Mouse (Mus musculus): ENCODE data around the gene Fbxo6. TPM values are rescaled to one million over a fixed set of nuclear protein-coding genes. Genes with fewer than 3 reads are reported as not detected.
A peak's percentile ranks its signal among the peaks of the same experiment; 100 is the strongest.
"Not testable (repeated sequence)": the region's sequence is repeated elsewhere in the genome, so short reads cannot be mapped to it uniquely, and the experiment has no call there.

Fbxo6 gene
- polyA plus RNA-seq, 1 experiment from 2014 or later = 18.1 TPM

DNA sequence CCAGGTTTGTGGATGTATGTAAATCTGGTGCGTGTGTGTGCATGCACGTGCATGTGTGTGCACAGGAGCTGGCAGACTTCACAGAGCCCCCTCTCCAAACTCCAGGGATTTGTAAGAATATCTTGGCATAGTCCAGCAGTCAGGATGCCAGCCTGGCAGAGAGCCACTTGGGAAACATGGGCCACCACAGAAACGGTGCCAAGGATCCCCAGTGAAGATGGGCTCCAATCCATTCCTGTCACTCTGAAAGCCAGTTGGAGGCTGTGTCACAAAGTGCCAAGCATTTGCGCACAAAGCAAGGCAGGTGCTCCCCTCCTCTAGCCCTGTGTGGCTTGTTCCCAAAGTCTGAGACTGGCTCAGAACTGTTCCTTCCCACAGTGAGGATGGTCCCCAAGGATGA, 30.6 kb downstream of the Fbxo6 start:
- peak overlapping the region; percentile 72 for H3K27ac ChIP-seq
- no peaks in the 10 kb centered on the region for H3K9me3 ChIP-seq (ENCODE audit: control insufficient read depth, low read length)
- WGBS = 55% methylated on average over 4 of the region's 4 CpGs
- H3K4me2 ChIP-seq (replicated peaks) = no peak overlapping the region
- peaks cover 24% of the 10 kb centered on the region; the same call in 1 of the 2 replicates for H3K4me1 ChIP-seq (replicated peaks; ENCODE audit: control insufficient read depth, insufficient read depth, low read length)
- no peaks in the 10 kb centered on the region for H3K36me3 ChIP-seq (replicated peaks; ENCODE audit: control insufficient read depth, insufficient read depth)
- H3K27me3 ChIP-seq (ENCODE audit: control insufficient read depth, insufficient read depth, low read length) = no peaks in the 10 kb centered on the region
- H3K4me3 ChIP-seq (replicated peaks; ENCODE audit: low read length) = no peak overlapping the region
- H3K9ac ChIP-seq = peak overlapping the region; percentile 44; the same call in 1 of the 2 replicates
- ATAC-seq (ENCODE audit: low FRiP score) = peak; percentile 62
- peak; percentile 78 for DNase-seq (ENCODE audit: low spot score)

- Histone ChIP-seq H3K9ac (no peak overlapping the region), H3K4me3 (replicated peaks; ENCODE audit: low read length) (no peak overlapping the region), H3K9me3 (ENCODE audit: control insufficient read depth, low read length) (no peaks in the 10 kb centered on the region), H3K4me2 (replicated peaks) (no peak overlapping the region), H3K36me3 (replicated peaks; ENCODE audit: control insufficient read depth, insufficient read depth) (no peaks in the 10 kb centered on the region), H3K27me3 (ENCODE audit: control insufficient read depth, insufficient read depth, low read length) (no peaks in the 10 kb centered on the region), H3K27ac (peak overlapping the region; percentile 66), H3K4me1 (replicated peaks; ENCODE audit: control insufficient read depth, insufficient read depth, low read length) (peaks cover 24% of the 10 kb centered on the region; the same call in 1 of the 2 replicates)
- ATAC-seq (ENCODE audit: low FRiP score) = no peak
- 77% methylated on average over 9 of the region's 9 CpGs for WGBS
- no peak for DNase-seq (ENCODE audit: low spot score)
Measured at GRCm38 (mm10) chr4:148120555-148120954, 31.4 kb downstream of the Fbxo6 start.

- not testable (repeated sequence) for H3K4me2 ChIP-seq (replicated peaks); H3K4me3 ChIP-seq (replicated peaks; ENCODE audit: low read length); ATAC-seq (ENCODE audit: low FRiP score); H3K27ac ChIP-seq; H3K27me3 ChIP-seq (ENCODE audit: control insufficient read depth, insufficient read depth, low read length); H3K9ac ChIP-seq; DNase-seq (ENCODE audit: low spot score); H3K36me3 ChIP-seq (replicated peaks; ENCODE audit: control insufficient read depth, insufficient read depth); H3K9me3 ChIP-seq (ENCODE audit: control insufficient read depth, low read length)
- 85% methylated on average over 9 of the region's 9 CpGs for WGBS
- H3K4me1 ChIP-seq (replicated peaks; ENCODE audit: control insufficient read depth, insufficient read depth, low read length) = peaks cover 24% of the 10 kb centered on the region; the same call in 1 of the 2 replicates
Measured at GRCm38 (mm10) chr4:148119578-148119977, 32.4 kb downstream of the Fbxo6 start.

- Histone ChIP-seq H3K27ac (no peak overlapping the region), H3K4me2 (replicated peaks) (no peak overlapping the region), H3K9ac (no peak overlapping the region), H3K4me3 (replicated peaks; ENCODE audit: low read length) (no peak overlapping the region), H3K9me3 (ENCODE audit: control insufficient read depth, low read length) (no peaks in the 10 kb centered on the region), H3K4me1 (replicated peaks; ENCODE audit: control insufficient read depth, insufficient read depth, low read length) (peaks cover 18% of the 10 kb centered on the region; the same call in 1 of the 2 replicates), H3K27me3 (ENCODE audit: control insufficient read depth, insufficient read depth, low read length) (no peaks in the 10 kb centered on the region), H3K36me3 (replicated peaks; ENCODE audit: control insufficient read depth, insufficient read depth) (peaks cover 12% of the 10 kb centered on the region)
- WGBS = 74% methylated on average over 4 of the region's 4 CpGs
- ATAC-seq (ENCODE audit: low FRiP score) = no peak
- no peak for DNase-seq (ENCODE audit: low spot score)
Measured at GRCm38 (mm10) chr4:148117392-148117791, 34.5 kb downstream of the Fbxo6 start.

DNA sequence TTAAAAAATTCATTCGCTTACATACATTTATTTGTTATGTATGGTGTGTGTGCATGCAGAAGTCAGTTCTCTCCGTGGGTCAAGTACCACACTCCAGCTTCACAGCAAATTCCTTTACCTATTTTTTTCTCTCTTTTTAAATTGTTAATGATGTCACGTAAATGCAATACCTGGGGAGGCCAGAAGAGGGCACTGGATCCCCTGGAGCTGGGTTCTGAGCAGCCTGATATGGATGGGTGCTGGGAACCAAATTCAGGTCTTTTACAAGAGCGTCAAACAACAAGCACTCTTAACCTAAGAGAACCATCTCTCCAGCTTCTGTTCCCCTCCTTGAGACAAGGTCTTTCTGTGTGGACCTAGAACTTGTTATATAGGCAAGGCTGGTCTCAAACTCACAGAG, 35.3 kb downstream of the Fbxo6 start:
- Histone ChIP-seq H3K4me1 (replicated peaks; ENCODE audit: control insufficient read depth, insufficient read depth, low read length) (0 out of 2 replicates have a peak, but pooled peaks cover 10% of the 10 kb centered on the region), H3K9ac (no peak overlapping the region), H3K27ac (no peak overlapping the region), H3K9me3 (ENCODE audit: control insufficient read depth, low read length) (no peaks in the 10 kb centered on the region), H3K27me3 (ENCODE audit: control insufficient read depth, insufficient read depth, low read length) (no peaks in the 10 kb centered on the region), H3K4me3 (replicated peaks; ENCODE audit: low read length) (no peak overlapping the region), H3K36me3 (replicated peaks; ENCODE audit: control insufficient read depth, insufficient read depth) (peaks cover 12% of the 10 kb centered on the region), H3K4me2 (replicated peaks) (no peak overlapping the region)
- no peak for DNase-seq (ENCODE audit: low spot score)
- WGBS = 73% methylated on average over 4 of the region's 4 CpGs
- ATAC-seq (ENCODE audit: low FRiP score) = no peak

DNA sequence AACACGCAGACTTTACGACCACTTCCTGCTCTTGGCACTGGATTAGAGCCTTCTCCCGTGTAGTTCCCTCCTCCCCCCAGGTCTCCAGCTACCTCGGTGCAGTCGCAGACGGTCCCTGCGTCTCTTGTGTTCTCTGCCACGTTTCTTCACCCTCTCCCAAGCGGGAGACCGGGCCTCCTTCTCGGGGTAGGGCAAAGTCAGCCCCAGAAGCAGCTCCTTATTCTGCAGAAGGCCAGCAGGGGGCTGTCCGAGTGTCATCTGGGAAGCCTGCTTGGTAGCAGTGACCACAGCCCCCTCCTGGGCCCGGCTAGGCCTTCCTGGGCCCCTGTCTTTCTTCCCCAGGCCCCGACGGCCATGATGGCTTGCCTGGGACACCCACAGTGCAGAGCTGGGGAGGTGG, 36.5 kb downstream of the Fbxo6 start:
- Histone ChIP-seq H3K27ac (no peak overlapping the region), H3K27me3 (ENCODE audit: control insufficient read depth, insufficient read depth, low read length) (no peaks in the 10 kb centered on the region), H3K9me3 (ENCODE audit: control insufficient read depth, low read length) (no peaks in the 10 kb centered on the region), H3K4me2 (replicated peaks) (no peak overlapping the region), H3K4me1 (replicated peaks; ENCODE audit: control insufficient read depth, insufficient read depth, low read length) (no peaks in the 10 kb centered on the region), H3K4me3 (replicated peaks; ENCODE audit: low read length) (no peak overlapping the region), H3K36me3 (replicated peaks; ENCODE audit: control insufficient read depth, insufficient read depth) (peaks cover 12% of the 10 kb centered on the region), H3K9ac (0 out of 2 replicates have a peak overlapping the region, but pooled peaks have one; percentile 0)
- WGBS = 5% methylated on average over 15 of the region's 15 CpGs
- DNase-seq (ENCODE audit: low spot score) = no peak
- ATAC-seq (ENCODE audit: low FRiP score) = no peak

- 0 out of 2 replicates have a peak overlapping the region, but pooled peaks have one; percentile 17 for H3K4me2 ChIP-seq (replicated peaks)
Measured at GRCm38 (mm10) chr4:148114758-148115391, 37.1 kb downstream of the Fbxo6 start.

DNA sequence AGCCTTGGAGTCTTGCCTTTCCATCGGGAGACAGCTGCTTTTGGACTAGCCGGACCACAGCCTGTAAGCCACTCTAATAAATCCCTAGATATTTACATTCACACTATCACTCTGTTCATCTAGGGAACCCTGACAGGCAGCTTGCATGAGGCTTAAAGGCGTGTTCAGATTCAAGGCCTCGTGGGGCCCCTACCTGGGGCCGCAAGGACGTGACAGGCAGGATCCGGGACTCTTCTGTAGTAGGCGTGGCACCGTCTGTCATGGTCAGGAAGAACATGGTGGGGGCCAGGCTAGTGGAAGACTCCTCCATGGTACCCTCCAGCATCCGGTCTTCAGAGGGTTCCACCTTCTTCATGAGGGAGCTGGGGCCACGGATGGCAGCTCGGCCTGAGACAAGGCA, 39.4 kb downstream of the Fbxo6 start:
- DNase-seq (ENCODE audit: low spot score) (no peak), ATAC-seq (ENCODE audit: low FRiP score) (no peak)
- no peak overlapping the region for H3K4me2 ChIP-seq (replicated peaks)
- no peaks in the 10 kb centered on the region for H3K9me3 ChIP-seq (ENCODE audit: control insufficient read depth, low read length)
- no peaks in the 10 kb centered on the region for H3K27me3 ChIP-seq (ENCODE audit: control insufficient read depth, insufficient read depth, low read length)
- WGBS = 82% methylated on average over 12 of the region's 12 CpGs
- H3K4me3 ChIP-seq (replicated peaks; ENCODE audit: low read length) = no peak overlapping the region
- no peak overlapping the region for H3K9ac ChIP-seq
- no peak overlapping the region for H3K27ac ChIP-seq
- 0 out of 2 replicates have a peak, but pooled peaks cover 7% of the 10 kb centered on the region for H3K4me1 ChIP-seq (replicated peaks; ENCODE audit: control insufficient read depth, insufficient read depth, low read length)
- peaks cover 38% of the 10 kb centered on the region for H3K36me3 ChIP-seq (replicated peaks; ENCODE audit: control insufficient read depth, insufficient read depth)

More at GRCm38 (mm10) chr4:148114758-148115391, 37.1 kb downstream of the Fbxo6 start:
- peak overlapping the region; percentile 58; the same call in 1 of the 2 replicates for H3K27ac ChIP-seq
- peak; percentile 65; the same call in 1 of the 2 replicates for ATAC-seq (ENCODE audit: low FRiP score)
- H3K27me3 ChIP-seq (ENCODE audit: control insufficient read depth, insufficient read depth, low read length) = no peaks in the 10 kb centered on the region
- WGBS = 5% methylated on average over 15 of the region's 15 CpGs
- peaks cover 18% of the 10 kb centered on the region for H3K36me3 ChIP-seq (replicated peaks; ENCODE audit: control insufficient read depth, insufficient read depth)
- DNase-seq (ENCODE audit: low spot score) = peak; percentile 86
- H3K4me3 ChIP-seq (replicated peaks; ENCODE audit: low read length) = no peak overlapping the region
- H3K9ac ChIP-seq = 0 out of 2 replicates have a peak overlapping the region, but pooled peaks have one; percentile 0
- H3K9me3 ChIP-seq (ENCODE audit: control insufficient read depth, low read length) = no peaks in the 10 kb centered on the region
- H3K4me1 ChIP-seq (replicated peaks; ENCODE audit: control insufficient read depth, insufficient read depth, low read length) = no peaks in the 10 kb centered on the region

DNA sequence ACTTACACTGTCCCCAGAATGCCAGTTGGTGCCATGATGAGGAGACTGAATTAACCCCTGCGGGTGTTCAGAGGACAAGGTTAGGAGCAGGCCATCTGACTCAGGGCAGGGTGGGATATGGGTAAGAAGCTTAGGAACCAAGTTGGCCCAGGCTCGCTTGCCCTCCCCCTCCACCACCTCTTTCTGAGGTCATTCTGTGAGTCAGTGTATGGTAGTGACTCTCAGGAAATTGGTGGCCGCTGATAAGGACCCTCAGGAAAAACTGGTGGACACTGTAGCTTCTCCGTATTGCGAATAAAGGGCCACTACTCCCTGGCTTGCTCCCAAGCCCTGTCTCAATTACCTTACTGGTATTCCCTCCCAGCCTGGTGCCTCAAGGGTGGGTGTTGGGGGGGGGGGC, 42.7 kb downstream of the Fbxo6 start:
- Histone ChIP-seq H3K4me3 (replicated peaks; ENCODE audit: low read length) (no peak overlapping the region), H3K27me3 (ENCODE audit: control insufficient read depth, insufficient read depth, low read length) (no peaks in the 10 kb centered on the region), H3K4me1 (replicated peaks; ENCODE audit: control insufficient read depth, insufficient read depth, low read length) (0 out of 2 replicates have a peak, but pooled peaks cover 7% of the 10 kb centered on the region), H3K4me2 (replicated peaks) (no peak overlapping the region), H3K9ac (no peak overlapping the region), H3K9me3 (ENCODE audit: control insufficient read depth, low read length) (no peaks in the 10 kb centered on the region), H3K36me3 (replicated peaks; ENCODE audit: control insufficient read depth, insufficient read depth) (peaks cover 47% of the 10 kb centered on the region), H3K27ac (no peak overlapping the region)
- DNase-seq (ENCODE audit: low spot score) = no peak
- ATAC-seq (ENCODE audit: low FRiP score) = no peak
- 91% methylated on average over 5 of the region's 5 CpGs for WGBS

Measured in hindbrain, embryonic 14.5 days (tissue).